Comparison of ENCODE assay signal across 24 mouse cellular contexts in genomic region chr14:18778993-18779675, GRCm38 (mm10).
DNase-seq lines count a peak whose midpoint lies in the region; ATAC-seq and TF ChIP-seq lines count a peak whose summit lies in the region.
"Had no signal": no experiment of that assay in that cellular context is flagged by ENCODE, and none has a peak within 500 bp of the region (broad histone marks: within the 10 kb centered on the region; RNA-seq: fewer than 3 reads in every experiment).

No protein-coding gene starts in this region.

- H3K4me3 ChIP-seq in lung, embryonic 14.5 days (ENCODE audit: low read depth, low read length) = no peak overlapping the region
- H3K4me3 ChIP-seq in C2C12 (ENCODE audit: insufficient read depth, poor library complexity, severe bottlenecking) = no peak overlapping the region
- H3K4me3 ChIP-seq: embryonic facial prominence, embryonic 12.5 days; forebrain, embryonic 12.5 days; gastrocnemius, adult 2 months; heart, embryonic 10.5 days; hindbrain, embryonic 12.5 days had no signal

- no peaks in the 10 kb centered on the region for H3K4me1 ChIP-seq in lung, embryonic 14.5 days (ENCODE audit: insufficient read depth)
- H3K4me1 ChIP-seq: embryonic facial prominence, embryonic 12.5 days; forebrain, embryonic 12.5 days; heart, embryonic 10.5 days; hindbrain, embryonic 12.5 days had no signal

- no peak overlapping the region for H3K4me2 ChIP-seq in lung, embryonic 14.5 days
- H3K4me2 ChIP-seq: embryonic facial prominence, embryonic 12.5 days; forebrain, embryonic 12.5 days; hindbrain, embryonic 12.5 days had no signal

- ATAC-seq in lung, embryonic 14.5 days (ENCODE audit: insufficient read depth) = no peak
- ATAC-seq: activated CD4-positive, CD25-positive, alpha-beta regulatory T cell, adult 4 months; forebrain, embryonic 16.5 days; hindbrain, embryonic 16.5 days; inflammation-experienced regulatory T-cells, adult 6 months had no signal

- H3K27me3 ChIP-seq in lung, embryonic 14.5 days (ENCODE audit: insufficient read depth, low read length) = no peaks in the 10 kb centered on the region
- H3K27me3 ChIP-seq in C2C12 (ENCODE audit: control insufficient read depth, insufficient read depth, insufficient read length) = no peaks in the 10 kb centered on the region
- H3K27me3 ChIP-seq: embryonic facial prominence, embryonic 12.5 days; forebrain, embryonic 12.5 days; hindbrain, embryonic 12.5 days had no signal

- H3K36me3 ChIP-seq in lung, embryonic 14.5 days (ENCODE audit: insufficient read depth) = no peaks in the 10 kb centered on the region
- no peaks in the 10 kb centered on the region for H3K36me3 ChIP-seq in C2C12 (ENCODE audit: control insufficient read depth, insufficient read depth)
- H3K36me3 ChIP-seq: embryonic facial prominence, embryonic 12.5 days; forebrain, embryonic 12.5 days; heart, embryonic 10.5 days; hindbrain, embryonic 12.5 days had no signal

- 56% methylated on average over 3 of the region's 3 CpGs for WGBS in lung, embryonic 14.5 days

- H3K9ac ChIP-seq in lung, embryonic 14.5 days = no peak overlapping the region
- H3K9ac ChIP-seq: embryonic facial prominence, embryonic 12.5 days; forebrain, embryonic 12.5 days; hindbrain, embryonic 12.5 days had no signal

- no peak for TF ChIP-seq CTCF in lung, embryonic 14.5 days (IDR thresholded peaks at IDR 0.05; ENCODE audit: low read depth)
- TF ChIP-seq CTCF in C2C12 (IDR thresholded peaks at IDR 0.05; ENCODE audit: control insufficient read depth, insufficient read depth, insufficient read length) = no peak

- H3K9me3 ChIP-seq in lung, embryonic 14.5 days (ENCODE audit: low read depth, low read length) = no peaks in the 10 kb centered on the region
- H3K9me3 ChIP-seq: embryonic facial prominence, embryonic 12.5 days; forebrain, embryonic 12.5 days; heart, embryonic 10.5 days; hindbrain, embryonic 12.5 days had no signal

- peak; percentile 40 for DNase-seq in heart, adult 11 months
- DNase-seq in heart, adult 8-10 months (ENCODE audit: low spot score) = no peak
- peak; percentile 28 for DNase-seq in lung, embryonic 14.5 days
- no peak for DNase-seq in lung, adult 18-20 months
- DNase-seq in adipocyte (ENCODE audit: low spot score) = peak; percentile 53
- DNase-seq in retina, postnatal 1 day = no peak
- DNase-seq in frontal cortex, postnatal 10 days (ENCODE audit: low spot score in 2 of 2) = no peak
- DNase-seq: adrenal gland, adult 2 months; adrenal gland, postnatal 25 days; cerebellum, adult 2 months; cerebellum, postnatal 10 days; gastrocnemius, adult 2 months; gastrocnemius, postnatal 25 days; heart, postnatal 10 days; heart, postnatal 4 days had no signal

- H3ac ChIP-seq in C2C12 (ENCODE audit: control insufficient read depth, insufficient read length, low read depth) = no peak overlapping the region

- H3K79me2 ChIP-seq in C2C12 (ENCODE audit: control insufficient read depth, insufficient read depth) = no peaks in the 10 kb centered on the region

- no peaks in the 10 kb centered on the region for H3K79me3 ChIP-seq in C2C12 (ENCODE audit: low read depth)

- H3K27ac ChIP-seq in lung, embryonic 14.5 days (ENCODE audit: low read depth) = no peak overlapping the region
- H3K27ac ChIP-seq: embryonic facial prominence, embryonic 12.5 days; forebrain, embryonic 12.5 days; gastrocnemius, adult 2 months; heart, embryonic 10.5 days; hindbrain, embryonic 12.5 days had no signal

TF ChIP-seq in C2C12, 6 proteins besides CTCF, POLR2A, EP300 and RAD21:
- TF ChIP-seq USF1 (IDR thresholded peaks at IDR 0.05; ENCODE audit: low read depth) (no peak), MAX (IDR thresholded peaks at IDR 0.05) (peak; percentile 45), FOSL1 (IDR thresholded peaks at IDR 0.05; ENCODE audit: insufficient read depth, low read length, poor library complexity, severe bottlenecking) (peak; percentile 84), MYOG (IDR thresholded peaks at IDR 0.05; ENCODE audit: control insufficient read depth, extremely low read depth, insufficient read length) (no peak), MYOD1 (IDR thresholded peaks at IDR 0.05; ENCODE audit: control insufficient read depth, insufficient read length, low read depth) (peak; percentile 59), CEBPB (IDR thresholded peaks at IDR 0.05; ENCODE audit: low read depth) (no peak)

Comparison
In these comparisons a context has a peak if more than half of its experiments do, and no peak if none do; other contexts are left out.
1. DNase-seq: peak in heart, adult 11 months (single experiment), lung, embryonic 14.5 days (single experiment) and adipocyte (single experiment); none in heart, adult 8-10 months (single experiment), lung, adult 18-20 months (0 of 2), retina, postnatal 1 day (single experiment) and frontal cortex, postnatal 10 days (0 of 2).